Mouse (Mus musculus): ENCODE measurements around the gene Mta3.

Gene Mta3

GRCm38 (mm10) chr17:83706116-83706593 is at the start of gene Mta3:
Gene Mta3 (plus strand): TSS chr17:83706163.
- DNase-seq (ENCODE audit: low read depth, low spot score): no peak

GRCm38 (mm10) chr17:83657375-83657774 is 48.6 kb upstream of the Mta3 start:
- no peak for DNase-seq (ENCODE audit: low read depth, low spot score)

- DNase-seq (ENCODE audit: low read depth, low spot score): no peak
These were observed 47.0 kb upstream of the Mta3 start for GRCm38 (mm10) chr17:83658943-83659342.

GRCm38 (mm10) chr17:83664761-83665160 is 41.2 kb upstream of the Mta3 start:
- DNase-seq (ENCODE audit: low read depth, low spot score): peak; percentile 92

- DNase-seq (ENCODE audit: low read depth, low spot score): peak; percentile 86
These were observed 39.2 kb upstream of the Mta3 start for GRCm38 (mm10) chr17:83666597-83667287.

- DNase-seq (ENCODE audit: low read depth, low spot score): peak; percentile 85
These were observed 37.9 kb upstream of the Mta3 start for GRCm38 (mm10) chr17:83667934-83668690.

- no peak for DNase-seq (ENCODE audit: low read depth, low spot score)
These were observed 33.3 kb upstream of the Mta3 start for GRCm38 (mm10) chr17:83672685-83673084.

- DNase-seq (ENCODE audit: low read depth, low spot score): peak; percentile 84
These were observed 28.6 kb upstream of the Mta3 start for GRCm38 (mm10) chr17:83677370-83677769.

- DNase-seq (ENCODE audit: low read depth, low spot score): no peak
These were observed 24.0 kb upstream of the Mta3 start for GRCm38 (mm10) chr17:83681977-83682376.

- DNase-seq (ENCODE audit: low read depth, low spot score): no peak
These were observed 21.5 kb upstream of the Mta3 start for GRCm38 (mm10) chr17:83684475-83684874.

- peak; percentile 79 for DNase-seq (ENCODE audit: low read depth, low spot score)
These were observed 15.5 kb upstream of the Mta3 start for GRCm38 (mm10) chr17:83690418-83690817.

GRCm38 (mm10) chr17:83691379-83691778 is 14.6 kb upstream of the Mta3 start:
- DNase-seq (ENCODE audit: low read depth, low spot score): no peak

- DNase-seq (ENCODE audit: low read depth, low spot score): no peak
These were observed 12.0 kb upstream of the Mta3 start for GRCm38 (mm10) chr17:83693941-83694340.

- DNase-seq (ENCODE audit: low read depth, low spot score): no peak
These were observed 10.2 kb upstream of the Mta3 start for GRCm38 (mm10) chr17:83695785-83696184.

- no peak for DNase-seq (ENCODE audit: low read depth, low spot score)
These were observed 6.8 kb upstream of the Mta3 start for GRCm38 (mm10) chr17:83699062-83699724.

GRCm38 (mm10) chr17:83700125-83700524 is 5.8 kb upstream of the Mta3 start:
- DNase-seq (ENCODE audit: low read depth, low spot score): peak; percentile 58

GRCm38 (mm10) chr17:83704469-83704868 is 1.5 kb upstream of the Mta3 start:
- DNase-seq (ENCODE audit: low read depth, low spot score): no peak

GRCm38 (mm10) chr17:83705352-83706115 is 429 bp upstream of the Mta3 start:
- peak; percentile 68 for DNase-seq (ENCODE audit: low read depth, low spot score)

- DNase-seq (ENCODE audit: low read depth, low spot score): no peak
These were observed 697 bp downstream of the Mta3 start for GRCm38 (mm10) chr17:83706594-83707126.

- no peak for DNase-seq (ENCODE audit: low read depth, low spot score)
These were observed 1.4 kb downstream of the Mta3 start for GRCm38 (mm10) chr17:83707372-83707771.

GRCm38 (mm10) chr17:83707846-83708245 is 1.9 kb downstream of the Mta3 start:
- no peak for DNase-seq (ENCODE audit: low read depth, low spot score)
